Mouse (Mus musculus) cerebellum, adult (tissue): ENCODE data around the gene Cdt1.

ENCODE experiments used
- ATAC-seq: cut with Nextera tagmentation; 2 replicates; pipeline ENCODE4 v1.9.2; 2017; ENCODE audit warnings: mild to moderate bottlenecking, moderate library complexity, mixed read lengths; ENCODE audit not compliant: insufficient number of reproducible peaks, low FRiP score, low TSS enrichment

The Cdt1 gene

GRCm38 (mm10) chr8:122567361-122568108 lies at the start of gene Cdt1:
Gene Cdt1 (plus strand): TSS chr8:122568015.
- peak; percentile 88 for ATAC-seq

GRCm38 (mm10) chr8:122520611-122521010 lies 47.2 kb upstream of the Cdt1 start:
- no peak for ATAC-seq

GRCm38 (mm10) chr8:122522796-122523651 lies 44.8 kb upstream of the Cdt1 start:
- ATAC-seq = no peak

- no peak for ATAC-seq
These were observed 44.0 kb upstream of the Cdt1 start for GRCm38 (mm10) chr8:122523652-122524360.

GRCm38 (mm10) chr8:122524506-122524905 lies 43.3 kb upstream of the Cdt1 start:
- ATAC-seq = no peak

GRCm38 (mm10) chr8:122525004-122525403 lies 42.8 kb upstream of the Cdt1 start:
- no peak for ATAC-seq

- no peak for ATAC-seq
These were observed 41.7 kb upstream of the Cdt1 start for GRCm38 (mm10) chr8:122526084-122526483.

GRCm38 (mm10) chr8:122526526-122527170 lies 41.2 kb upstream of the Cdt1 start:
- no peak for ATAC-seq

DNA sequence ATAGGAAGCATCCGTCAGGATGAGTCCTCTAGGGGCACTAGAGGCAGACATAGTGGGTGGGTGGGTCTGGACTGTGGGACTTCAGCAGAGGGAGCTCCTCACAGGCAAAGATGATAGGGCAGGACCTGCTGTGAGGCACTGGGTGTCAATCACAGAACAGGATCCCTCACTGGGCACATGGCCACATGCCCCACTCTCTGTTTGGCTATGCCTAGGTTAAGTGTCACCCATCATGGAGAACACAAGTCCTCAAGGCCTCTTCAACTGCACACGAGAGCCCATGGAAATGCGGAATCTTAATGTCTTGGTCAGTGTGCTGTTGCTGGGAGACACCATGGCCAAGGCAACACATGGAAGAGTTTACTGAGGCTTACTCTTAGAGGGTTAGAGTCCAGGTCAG lies 39.9 kb upstream of the Cdt1 start:
- ATAC-seq = no peak

DNA sequence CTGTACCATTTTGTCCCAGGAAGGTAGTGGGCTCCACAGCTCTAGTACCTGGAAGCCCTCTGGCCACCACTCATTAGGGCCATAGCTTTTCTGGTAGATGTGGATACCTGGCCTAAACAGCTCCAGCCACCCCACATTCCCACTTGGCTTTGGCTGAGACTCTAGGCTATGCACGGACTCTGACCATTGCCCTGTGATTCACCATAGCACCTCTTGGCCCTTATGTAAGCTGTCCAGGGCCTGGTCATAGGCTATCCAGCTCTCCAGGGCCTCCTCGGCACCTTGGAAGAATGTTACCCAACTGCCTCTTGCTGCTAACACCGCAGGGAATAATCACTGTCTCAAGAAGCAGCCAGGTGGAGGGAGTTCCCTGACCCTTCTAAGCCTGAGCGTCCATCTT lies 38.7 kb upstream of the Cdt1 start:
- ATAC-seq = no peak

- ATAC-seq = no peak
These were observed 36.5 kb upstream of the Cdt1 start for GRCm38 (mm10) chr8:122531312-122531711.

GRCm38 (mm10) chr8:122537033-122537432 lies 30.8 kb upstream of the Cdt1 start:
- no peak for ATAC-seq

DNA sequence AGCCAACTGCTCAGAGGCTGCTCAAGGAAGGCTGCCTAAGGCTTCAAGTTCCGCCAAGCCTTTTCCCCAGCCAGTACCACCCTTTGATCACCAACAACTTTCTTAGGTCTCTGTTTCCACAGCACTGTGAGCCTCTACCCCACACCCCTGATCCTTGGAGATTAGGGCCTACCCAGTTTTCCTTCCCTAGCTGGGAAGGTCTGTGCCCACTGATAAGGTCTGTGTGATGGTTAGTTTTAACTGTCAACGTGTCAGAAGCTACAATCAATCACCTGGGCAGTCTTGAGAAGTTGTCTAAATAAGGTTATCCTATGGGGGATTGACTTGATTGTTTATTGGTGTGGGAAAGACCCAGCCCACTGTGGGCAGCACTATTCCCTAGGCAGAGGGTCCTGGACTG lies 30.0 kb upstream of the Cdt1 start:
- ATAC-seq = no peak

GRCm38 (mm10) chr8:122538310-122539076 lies 29.3 kb upstream of the Cdt1 start:
- ATAC-seq = no peak

- ATAC-seq = no peak
These were observed 23.7 kb upstream of the Cdt1 start for GRCm38 (mm10) chr8:122544138-122544537.

DNA sequence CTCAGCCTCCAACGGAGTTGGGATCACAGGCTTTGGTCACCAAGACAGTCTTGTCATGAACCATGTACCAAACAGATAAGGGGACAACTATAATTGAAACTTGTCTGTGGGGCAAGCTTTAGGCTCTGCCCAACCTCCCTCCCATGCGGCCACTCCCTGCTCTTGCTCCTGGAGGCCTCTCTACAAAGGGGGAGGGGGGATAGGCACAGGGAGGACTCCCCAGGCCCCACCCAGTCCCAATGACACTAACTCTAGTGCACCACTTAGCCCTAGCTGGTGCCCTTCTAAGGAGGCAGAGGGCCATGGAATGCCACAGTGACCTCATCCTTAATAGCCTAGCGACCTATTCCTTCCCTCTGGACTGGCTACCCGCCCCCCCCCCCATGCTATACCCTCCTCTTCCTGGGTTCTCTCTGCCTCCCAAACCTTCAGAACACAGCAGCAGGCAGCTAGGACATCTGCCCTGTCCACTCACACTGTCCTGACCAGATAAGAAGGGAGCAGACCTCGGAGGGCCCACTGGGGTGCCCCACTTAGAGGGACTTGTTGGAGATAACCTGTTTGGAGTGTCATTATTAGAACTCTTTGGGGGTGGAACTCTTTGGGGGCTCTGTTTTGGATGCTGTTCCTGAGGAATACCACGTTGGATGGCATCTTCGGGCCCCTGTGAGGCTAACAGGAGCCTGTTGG lies 21.6 kb upstream of the Cdt1 start:
- ATAC-seq = no peak

DNA sequence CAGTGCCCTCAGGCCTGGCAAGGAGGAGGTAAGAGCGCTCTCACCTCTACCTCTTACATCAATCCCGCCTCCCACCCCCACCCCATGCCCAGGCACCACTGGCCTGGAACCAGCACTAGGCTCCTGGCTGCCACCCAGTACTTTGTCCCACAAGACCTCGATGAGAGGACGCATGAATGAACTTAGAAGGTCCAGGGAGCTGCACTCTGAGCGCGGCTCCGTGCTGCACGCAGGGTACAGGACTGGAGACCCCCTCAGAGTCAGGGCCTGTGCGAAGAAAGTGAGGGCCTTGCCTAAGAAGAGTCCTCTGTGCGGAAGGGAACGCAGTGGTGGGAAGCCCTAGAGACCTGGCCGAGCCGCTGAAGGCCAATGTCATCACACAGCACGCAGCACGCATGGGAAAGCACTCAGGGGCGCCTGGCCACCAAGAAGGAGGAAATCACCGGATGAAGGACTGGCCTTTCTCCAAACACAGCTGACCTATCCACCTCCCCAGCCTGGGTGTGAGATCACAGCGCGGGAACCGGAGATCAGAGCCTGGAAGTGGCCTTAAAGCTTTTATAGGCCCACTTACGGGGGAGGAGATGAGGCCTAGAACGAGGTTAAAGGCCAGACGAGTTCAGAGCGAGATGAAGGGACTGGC lies 20.9 kb upstream of the Cdt1 start:
- no peak for ATAC-seq

DNA sequence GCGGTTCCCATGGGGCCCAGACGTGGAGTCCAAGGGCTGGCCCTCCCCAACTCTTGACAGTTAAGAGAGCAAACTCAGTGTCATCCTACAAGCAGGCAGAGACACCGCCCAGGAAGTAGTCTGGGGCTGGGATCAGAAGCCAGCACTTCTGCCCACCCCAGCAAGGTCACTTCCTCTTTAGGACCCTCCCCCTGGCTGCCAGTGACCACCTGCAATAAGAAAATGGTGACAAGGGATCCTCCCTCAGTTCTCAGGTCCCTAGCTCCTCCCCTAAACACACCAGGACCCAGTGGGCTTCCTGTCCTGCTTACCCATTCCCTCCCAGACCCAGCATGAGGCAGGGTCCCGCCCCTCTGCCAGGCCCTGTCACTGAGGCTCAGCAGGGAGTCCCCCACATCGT lies 20.0 kb upstream of the Cdt1 start:
- no peak for ATAC-seq

- no peak for ATAC-seq
These were observed 19.5 kb upstream of the Cdt1 start for GRCm38 (mm10) chr8:122548331-122548730.
